Mouse (Mus musculus): ENCODE data around the gene Tmem150b. TPM values are rescaled to one million over a fixed set of nuclear protein-coding genes. Genes with fewer than 3 reads are reported as not detected.
A peak's percentile ranks its signal among the peaks of the same experiment; 100 is the strongest.

Gene Tmem150b
- total RNA-seq, 4 experiments from 2014 or later: 0.27 to 0.36 TPM; not detected in 2

GRCm38 (mm10) chr7:4666871-4667270 is 58.2 kb downstream of the Tmem150b start:
- no peak for DNase-seq (ENCODE audit: low spot score in 2 of 2)

- DNase-seq (ENCODE audit: low spot score in 2 of 2): no peak
Observed at GRCm38 (mm10) chr7:4663742-4664141, 61.3 kb downstream of the Tmem150b start.

- no peak for DNase-seq (ENCODE audit: low spot score in 2 of 2)
Observed at GRCm38 (mm10) chr7:4663179-4663578, 61.9 kb downstream of the Tmem150b start.

GRCm38 (mm10) chr7:4659911-4660443 is 65.1 kb downstream of the Tmem150b start:
- no peak for DNase-seq (ENCODE audit: low spot score in 2 of 2)

GRCm38 (mm10) chr7:4658912-4659551 is 66.0 kb downstream of the Tmem150b start, which contains the start of gene Ppp6r1:
Gene Ppp6r1 (minus strand): TSS chr7:4659019.
- DNase-seq (ENCODE audit: low spot score in 2 of 2): peak; percentile 97

- DNase-seq (ENCODE audit: low spot score in 2 of 2): no peak
Observed at GRCm38 (mm10) chr7:4658128-4658907, 66.7 kb downstream of the Tmem150b start.

- DNase-seq (ENCODE audit: low spot score in 2 of 2): peak in 1 of 2 experiments; percentile 31
Observed at GRCm38 (mm10) chr7:4657521-4658127, 67.4 kb downstream of the Tmem150b start.

Other genes with a start within 250 kb of the Tmem150b start
- gene Ppp1r12c, start 223.6 kb downstream of the Tmem150b start, total RNA-seq (2022): 100 to 1,000 TPM; 143 to 158 (median 147) TPM
- gene Tnnt1, start 208.9 kb downstream of the Tmem150b start, total RNA-seq (2022): 1 to 10 TPM; 1.3 to 4.0 (median 2.0) TPM
- gene Tnni3, start 201.0 kb downstream of the Tmem150b start, total RNA-seq (2022): 1 to 10 TPM in 1 of 4 experiments, not detected in 3; 1.3 TPM
- gene Dnaaf3, start 192.8 kb downstream of the Tmem150b start, total RNA-seq (2022): 1 to 10 TPM in 1 of 4 experiments, under 1 TPM in 2, not detected in 1; 0.77 to 1.6 (median 0.96) TPM
- gene Syt5, start 177.7 kb downstream of the Tmem150b start, total RNA-seq (2022): 100 to 1,000 TPM; 180 to 219 (median 211) TPM
- under 1 TPM; 0.59 to 0.85 (median 0.67) TPM for gene Ptprh, start 121.2 kb downstream of the Tmem150b start, total RNA-seq (2022)
- gene Tmem86b, start 93.8 kb downstream of the Tmem150b start, total RNA-seq (2022): 10 to 100 TPM; 15.4 to 27.0 (median 20.7) TPM
- 100 to 1,000 TPM; 130 to 139 (median 134) TPM for gene Ppp6r1, start 66.2 kb downstream of the Tmem150b start, total RNA-seq (2022)
- 10 to 100 TPM; 76.4 to 91.2 (median 84.1) TPM for gene Hspbp1, start 40.2 kb downstream of the Tmem150b start, total RNA-seq (2022)
- 100 to 1,000 TPM; 314 to 327 (median 325) TPM for gene Brsk1, start 34.6 kb downstream of the Tmem150b start, total RNA-seq (2022)
- 10 to 100 TPM; 26.1 to 39.8 (median 33.0) TPM for gene Kmt5c, start 14.9 kb upstream of the Tmem150b start, total RNA-seq (2022)
- gene Cox6b2, start 27.8 kb upstream of the Tmem150b start, total RNA-seq (2022): 10 to 100 TPM in 1 of 4 experiments, 1 to 10 TPM in 3; 6.0 to 13.0 (median 7.4) TPM
- not detected for gene Fam71e2, start 46.1 kb upstream of the Tmem150b start, total RNA-seq (2022)
- under 1 TPM; 0.31 to 0.43 (median 0.37) TPM for gene Il11, start 57.6 kb upstream of the Tmem150b start, total RNA-seq (2022)
- not detected for gene Tmem190, start 57.7 kb upstream of the Tmem150b start, total RNA-seq (2022)
- 1 to 10 TPM; 1.2 to 3.7 (median 2.0) TPM for gene Tmem238, start 64.4 kb upstream of the Tmem150b start, total RNA-seq (2022)
- 100 to 1,000 TPM; 350 to 553 (median 418) TPM for gene Rpl28, start 67.6 kb upstream of the Tmem150b start, total RNA-seq (2022)
- gene Ube2s, start 87.3 kb upstream of the Tmem150b start, total RNA-seq (2022): 100 to 1,000 TPM; 113 to 119 (median 116) TPM
- gene Shisa7, start 119.4 kb upstream of the Tmem150b start, total RNA-seq (2022): 100 to 1,000 TPM; 133 to 179 (median 153) TPM
- 1 to 10 TPM; 4.7 to 8.9 (median 6.9) TPM for gene Isoc2b, start 145.0 kb upstream of the Tmem150b start, total RNA-seq (2022)
- gene Isoc2a, start 151.9 kb upstream of the Tmem150b start, total RNA-seq (2022): 10 to 100 TPM; 13.7 to 16.0 (median 14.2) TPM
- under 1 TPM; 0.29 to 0.77 (median 0.39) TPM for gene Gm36210, start 181.3 kb upstream of the Tmem150b start, total RNA-seq (2022)
- 10 to 100 TPM; 13.0 to 15.3 (median 13.9) TPM for gene Zfp628, start 190.0 kb upstream of the Tmem150b start, total RNA-seq (2022)
- 100 to 1,000 TPM in 2 of 4 experiments, 10 to 100 TPM in 2; 89.9 to 111 (median 102) TPM for gene Nat14, start 196.8 kb upstream of the Tmem150b start, total RNA-seq (2022)
- 1 to 10 TPM; 2.8 to 5.1 (median 4.2) TPM for gene Ssc5d, start 200.5 kb upstream of the Tmem150b start, total RNA-seq (2022)
- gene Sbk2, start 239.2 kb upstream of the Tmem150b start, total RNA-seq (2022): 1 to 10 TPM in 1 of 4 experiments, under 1 TPM in 2, not detected in 1; 0.58 to 1.1 (median 0.90) TPM
- 1 to 10 TPM in 2 of 4 experiments, under 1 TPM in 2; 0.71 to 1.1 (median 0.98) TPM for gene Sbk3, start 245.9 kb upstream of the Tmem150b start, total RNA-seq (2022)

Measured in layer of hippocampus, adult 8-10 months (tissue).